In genomic region chr13:72114776-72115663, GRCm38 (mm10) we compare ENCODE assay signal across 19 mouse cellular contexts.
DNase-seq lines count a peak whose midpoint lies in the region; ATAC-seq lines count a peak whose summit lies in the region.
"Had no signal": no experiment of that assay in that cellular context is flagged by ENCODE, and none has a peak within 500 bp of the region (broad histone marks: within the 10 kb centered on the region; RNA-seq: fewer than 3 reads in every experiment).

No protein-coding gene starts in this region.

- no peaks in the 10 kb centered on the region for H3K4me1 ChIP-seq in kidney, embryonic 14.5 days (ENCODE audit: control insufficient read depth, insufficient read depth, low read length)
- H3K4me1 ChIP-seq: forebrain, embryonic 15.5 days had no signal

- ATAC-seq in kidney, embryonic 14.5 days (ENCODE audit: low FRiP score, low TSS enrichment), result peak; percentile 75; the same call in 1 of the 2 replicates
- ATAC-seq in megakaryocyte progenitor cell, adult 5-6 weeks (replicated peaks; ENCODE audit: poor library complexity), result no peak
- ATAC-seq: forebrain, embryonic 15.5 days had no signal

- H3K27me3 ChIP-seq in kidney, embryonic 14.5 days (ENCODE audit: control insufficient read depth, insufficient read depth, low read length), result no peaks in the 10 kb centered on the region; the same call in 1 of the 2 replicates
- H3K27me3 ChIP-seq: CH12.LX; hindbrain, embryonic 13.5 days; neural tube, embryonic 15.5 days had no signal

- H3K4me3 ChIP-seq in kidney, embryonic 14.5 days (ENCODE audit: low read length), result no peak overlapping the region
- H3K4me3 ChIP-seq: forebrain, embryonic 15.5 days; gastrocnemius, adult 2 months; hindbrain, embryonic 13.5 days; layer of hippocampus, adult 2 months; neural tube, embryonic 15.5 days had no signal

- DNase-seq in cerebellum, postnatal 10 days, result peak; percentile 47 to 69
- DNase-seq in cerebellum, adult 11 months, result no peak
- DNase-seq in kidney, adult 9 months, result no peak
- peak; percentile 16 for DNase-seq in testis, postnatal 14 days (ENCODE audit: low spot score)
- no peak for DNase-seq in testis, postnatal 10 days (ENCODE audit: low spot score)
- DNase-seq in spleen, adult 12 weeks (ENCODE audit: low spot score), result no peak
- DNase-seq: adrenal gland, postnatal 14 days; gastrocnemius, adult 2 months; heart, adult 18-20 months; kidney, adult 11 months; lung, postnatal 36 days; thymus, adult 2 months had no signal

- no peak overlapping the region for H3K4me2 ChIP-seq in kidney, embryonic 14.5 days (replicated peaks; ENCODE audit: low read depth, low read length)
- H3K4me2 ChIP-seq: forebrain, embryonic 15.5 days; hindbrain, embryonic 13.5 days; neural tube, embryonic 15.5 days had no signal

- no peaks in the 10 kb centered on the region for H3K9me3 ChIP-seq in kidney, embryonic 14.5 days (ENCODE audit: control insufficient read depth, low read length)
- H3K9me3 ChIP-seq: forebrain, embryonic 15.5 days; hindbrain, embryonic 13.5 days; neural tube, embryonic 15.5 days had no signal

- no peaks in the 10 kb centered on the region for H3K36me3 ChIP-seq in kidney, embryonic 14.5 days (ENCODE audit: control insufficient read depth, insufficient read depth, low read length)
- H3K36me3 ChIP-seq: forebrain, embryonic 15.5 days; hindbrain, embryonic 13.5 days; neural tube, embryonic 15.5 days had no signal

- H3K9ac ChIP-seq in kidney, embryonic 14.5 days (ENCODE audit: low read depth, low read length), result no peak overlapping the region
- H3K9ac ChIP-seq: forebrain, embryonic 15.5 days; hindbrain, embryonic 13.5 days; neural tube, embryonic 15.5 days had no signal

- no peak overlapping the region for H3K27ac ChIP-seq in kidney, embryonic 14.5 days (ENCODE audit: low read depth, low read length)
- H3K27ac ChIP-seq: forebrain, embryonic 15.5 days; gastrocnemius, adult 2 months; hindbrain, embryonic 13.5 days; neural tube, embryonic 15.5 days had no signal

- 26% methylated on average over 10 of the region's 10 CpGs for WGBS in kidney, embryonic 14.5 days

Comparison
In these comparisons a context has a peak if more than half of its experiments do, and no peak if none do; other contexts are left out.
1. DNase-seq: peak in cerebellum, postnatal 10 days (2 of 2) and testis, postnatal 14 days (single experiment); none in cerebellum, adult 11 months (single experiment), kidney, adult 9 months (single experiment), testis, postnatal 10 days (single experiment) and spleen, adult 12 weeks (single experiment).